Mouse (Mus musculus) midbrain, postnatal 0 days (tissue): ENCODE measurements around the gene Ptprn2. TPM values are rescaled to one million over a fixed set of nuclear protein-coding genes. Genes with fewer than 3 reads are reported as not detected.

ENCODE experiments used
- ATAC-seq: fragments of 200-750 bp; cut with Nextera tagmentation; 2 replicates; pipeline ENCODE4 v1.8.0; 2017; ENCODE audit warnings: moderate number of reproducible peaks, mild to moderate bottlenecking, moderate TSS enrichment, moderate library complexity; ENCODE audit not compliant: low FRiP score
- DNase-seq: peaks from one replicate; pipeline ENCODE4 v3.0.0-alpha.2; 2015; ENCODE audit warnings: low spot score
- H3K27ac ChIP-seq: fragments of 300-500 bp; sonication (generic); 2 replicates; pipeline ENCODE4 v1.5.1; 2014; ENCODE audit warnings: low read depth, mild to moderate bottlenecking, low read length, mixed read lengths
- H3K27me3 ChIP-seq: fragments of 300-500 bp; sonication (generic); 2 replicates; pipeline ENCODE4 v1.6.1; 2014; ENCODE audit warnings: low read length, control low read depth, mixed read lengths; ENCODE audit not compliant: insufficient read depth
- H3K36me3 ChIP-seq: fragments of 300-500 bp; sonication (generic); 2 replicates; pipeline ENCODE4 v1.6.1; 2014; ENCODE audit warnings: low read length, control low read depth, mixed read lengths; ENCODE audit not compliant: insufficient read depth
- H3K4me1 ChIP-seq: fragments of 300-500 bp; sonication (generic); 2 replicates; pipeline ENCODE4 v1.6.1; 2014; ENCODE audit warnings: mild to moderate bottlenecking, control low read depth, antibody characterized with exemption, low read length, mixed read lengths; ENCODE audit not compliant: insufficient read depth
- H3K4me2 ChIP-seq: fragments of 300-500 bp; sonication (generic); 2 replicates; pipeline ENCODE4 v1.6.1; 2014; ENCODE audit warnings: low read depth, mild to moderate bottlenecking, low read length, mixed read lengths; ENCODE audit not compliant: poor library complexity, severe bottlenecking
- H3K4me3 ChIP-seq: fragments of 300-500 bp; sonication (generic); 2 replicates; pipeline ENCODE4 v1.5.1; 2014; ENCODE audit warnings: low read depth, mild to moderate bottlenecking, low read length, moderate library complexity
- H3K9ac ChIP-seq: fragments of 300-500 bp; sonication (generic); replicated peaks from 2 replicates; pipeline ENCODE4 v1.6.1; 2014; ENCODE audit warnings: mild to moderate bottlenecking, low read length, moderate library complexity, mixed read lengths; ENCODE audit not compliant: poor library complexity, severe bottlenecking
- H3K9me3 ChIP-seq: fragments of 300-500 bp; sonication (generic); 2 replicates; pipeline ENCODE4 v1.6.1; 2016; ENCODE audit warnings: low read length, control low read depth
- CTCF ChIP-seq: IDR thresholded peaks from 2 replicates; pipeline ENCODE4 v1.5.1; 2016; ENCODE audit warnings: antibody characterized with exemption, mild to moderate bottlenecking
- WGBS: fragments of 180-500 bp; shearing (Covaris S2); extraction: QIAGEN DNeasy Blood & Tissue Kit; methylation state at CpG from one replicate; pipeline ENCODE4 v1.1.7; 2014; 5-methylcytosine and 5-hydroxymethylcytosine counted together
- polyA plus RNA-seq: library from polyadenylated mRNA; unstranded; fragments of >200 nt; fragmentation: Nextera tagmentation; extraction: Ambion mirVana; gene quantifications from 2 replicates; pipeline ENCODE4 v1.2.1, GENCODE M21; 2015
- total RNA-seq: library from RNA; depleted of rRNA; stranded (reverse); fragments of >200 nt; gene quantifications from 2 replicates; pipeline ENCODE4 v1.2.3, GENCODE M21; 2014

The Ptprn2 gene
- total and polyA plus RNA-seq, 2 experiments from 2014 or later = 22.2 to 110 TPM

DNA sequence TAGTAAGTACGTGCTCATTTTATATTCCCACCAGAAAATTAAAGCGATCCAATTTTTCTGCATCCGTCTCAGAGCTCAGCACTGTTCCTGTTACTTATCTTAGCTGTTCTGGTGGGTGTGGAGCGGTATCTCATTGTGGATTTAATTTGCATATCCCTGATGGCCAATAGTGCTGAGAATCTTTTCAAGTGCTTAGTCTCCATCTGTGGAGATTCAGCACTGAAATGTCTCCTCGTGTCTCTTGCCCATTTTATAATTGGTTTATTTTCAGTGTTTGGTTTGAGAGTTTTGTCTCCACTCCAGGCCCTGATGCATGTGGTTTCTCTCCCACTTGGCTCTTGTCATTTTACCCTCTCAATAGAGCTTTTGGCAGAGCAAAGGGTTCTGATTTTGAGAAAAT, 327.5 kb downstream of the Ptprn2 start:
- H3K4me2 ChIP-seq = no peak overlapping the region
- DNase-seq = peak; percentile 8

DNA sequence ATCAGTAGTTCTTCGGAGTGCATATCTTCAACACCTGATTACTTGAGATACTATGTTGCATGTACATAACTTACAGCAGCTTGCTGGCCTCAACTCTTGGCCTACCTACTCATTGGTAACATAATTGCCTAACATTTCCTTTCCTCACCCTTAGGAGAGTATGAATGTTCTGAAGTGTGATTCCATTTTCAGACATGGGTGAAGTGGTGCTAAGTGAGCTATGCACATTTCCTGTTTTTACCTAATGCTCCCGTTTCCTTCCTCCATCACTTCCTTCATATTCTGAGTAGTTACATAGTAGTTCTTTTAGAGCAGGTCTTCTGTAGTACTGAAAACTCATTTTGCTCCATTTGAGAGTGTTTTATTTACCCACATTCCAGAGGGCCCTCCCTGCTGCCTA, 334.3 kb downstream of the Ptprn2 start:
- Histone ChIP-seq H3K9me3 (no peaks in the 10 kb centered on the region), H3K9ac (no peak overlapping the region), H3K4me1 (no peaks in the 10 kb centered on the region), H3K4me3 (no peak overlapping the region), H3K27ac (no peak overlapping the region), H3K27me3 (no peaks in the 10 kb centered on the region), H3K36me3 (no peaks in the 10 kb centered on the region), H3K4me2 (no peak overlapping the region)
- 97% methylated on average over 2 of the region's 2 CpGs for WGBS
- no peak for TF ChIP-seq CTCF
- DNase-seq (no peak), ATAC-seq (no peak)

More for the DNA sequence above, 327.5 kb downstream of the Ptprn2 start:
- ATAC-seq = no peak
- TF ChIP-seq CTCF = no peak
- Histone ChIP-seq H3K4me1 (no peaks in the 10 kb centered on the region), H3K9me3 (no peaks in the 10 kb centered on the region), H3K9ac (no peak overlapping the region), H3K27ac (no peak overlapping the region), H3K27me3 (no peaks in the 10 kb centered on the region), H3K4me3 (no peak overlapping the region), H3K36me3 (no peaks in the 10 kb centered on the region)
- WGBS = 40% methylated on average over 5 of the region's 5 CpGs

GRCm38 (mm10) chr12:116823341-116823740, 337.8 kb downstream of the Ptprn2 start:
- Histone ChIP-seq H3K9me3 (no peaks in the 10 kb centered on the region), H3K27ac (no peak overlapping the region), H3K4me2 (no peak overlapping the region), H3K36me3 (no peaks in the 10 kb centered on the region), H3K27me3 (no peaks in the 10 kb centered on the region), H3K9ac (no peak overlapping the region), H3K4me1 (no peaks in the 10 kb centered on the region), H3K4me3 (no peak overlapping the region)
- WGBS = 78% methylated on average over 3 of the region's 3 CpGs
- ATAC-seq (no peak), DNase-seq (no peak)
- TF ChIP-seq CTCF = no peak

GRCm38 (mm10) chr12:116827748-116828147, 342.2 kb downstream of the Ptprn2 start:
- Histone ChIP-seq H3K9me3 (no peaks in the 10 kb centered on the region), H3K4me1 (no peaks in the 10 kb centered on the region), H3K9ac (no peak overlapping the region), H3K27ac (no peak overlapping the region), H3K36me3 (no peaks in the 10 kb centered on the region), H3K4me2 (no peak overlapping the region), H3K4me3 (no peak overlapping the region), H3K27me3 (no peaks in the 10 kb centered on the region)
- 32% methylated on average over 7 of the region's 7 CpGs for WGBS
- DNase-seq (no peak), ATAC-seq (no peak)
- peak; percentile 70 for TF ChIP-seq CTCF

- no peak overlapping the region for H3K27ac ChIP-seq
- no peak for TF ChIP-seq CTCF
Measured at GRCm38 (mm10) chr12:116838611-116839192, 353.2 kb downstream of the Ptprn2 start.

GRCm38 (mm10) chr12:116842723-116843272, 357.3 kb downstream of the Ptprn2 start:
- Histone ChIP-seq H3K9ac (no peak overlapping the region), H3K36me3 (no peaks in the 10 kb centered on the region), H3K27ac (no peak overlapping the region), H3K9me3 (no peaks in the 10 kb centered on the region), H3K4me2 (no peak overlapping the region), H3K4me3 (no peak overlapping the region), H3K4me1 (no peaks in the 10 kb centered on the region), H3K27me3 (no peaks in the 10 kb centered on the region)
- 54% methylated on average over 8 of the region's 8 CpGs for WGBS
- TF ChIP-seq CTCF = peak; percentile 37
- DNase-seq = peak; percentile 60
- peak; percentile 78; the same call in 1 of the 2 replicates for ATAC-seq

More at GRCm38 (mm10) chr12:116838611-116839192, 353.2 kb downstream of the Ptprn2 start:
- Histone ChIP-seq H3K4me2 (no peak overlapping the region), H3K9ac (no peak overlapping the region), H3K4me1 (no peaks in the 10 kb centered on the region), H3K27me3 (no peaks in the 10 kb centered on the region), H3K9me3 (no peaks in the 10 kb centered on the region), H3K36me3 (no peaks in the 10 kb centered on the region), H3K4me3 (no peak overlapping the region)
- DNase-seq (no peak), ATAC-seq (no peak)
- WGBS = 58% methylated on average over 3 of the region's 3 CpGs
